Mouse (Mus musculus) neural tube, embryonic 11.5 days (tissue): ENCODE results near the gene Wdr27. TPM values are rescaled to one million over a fixed set of nuclear protein-coding genes. Genes with fewer than 3 reads are reported as not detected.
"Not testable (repeated sequence)": the region's sequence is repeated elsewhere in the genome, so short reads cannot be mapped to it uniquely, and the experiment has no call there.

Source experiments
- ATAC-seq: fragments of 200-750 bp; cut with Nextera tagmentation; 2 replicates; pipeline ENCODE4 v1.8.0; 2017; ENCODE audit warnings: moderate number of reproducible peaks, mild to moderate bottlenecking, moderate TSS enrichment, moderate library complexity; ENCODE audit not compliant: insufficient read depth, low FRiP score, low TSS enrichment
- DNase-seq: peaks from one replicate; pipeline ENCODE4 v3.0.0-alpha.2; 2015; ENCODE audit warnings: low spot score
- H3K27ac ChIP-seq: fragments of 300-500 bp; sonication (generic); 2 replicates; pipeline ENCODE4 v1.5.1; 2014; ENCODE audit warnings: low read depth, mild to moderate bottlenecking, low read length
- H3K27me3 ChIP-seq: fragments of 300-500 bp; sonication (generic); 2 replicates; pipeline ENCODE4 v1.6.1; 2014; ENCODE audit warnings: mild to moderate bottlenecking, low read length, mixed read lengths; ENCODE audit not compliant: control insufficient read depth, insufficient read depth
- H3K36me3 ChIP-seq: fragments of 300-500 bp; sonication (generic); 2 replicates; pipeline ENCODE4 v1.6.1; 2014; ENCODE audit warnings: mild to moderate bottlenecking, low read length, moderate library complexity, mixed read lengths; ENCODE audit not compliant: control insufficient read depth, insufficient read depth
- H3K4me1 ChIP-seq: fragments of 300-500 bp; sonication (generic); 2 replicates; pipeline ENCODE4 v1.6.1; 2014; ENCODE audit warnings: low read length, mixed read lengths; ENCODE audit not compliant: control insufficient read depth, insufficient read depth
- H3K4me2 ChIP-seq: fragments of 300-500 bp; sonication (generic); 2 replicates; pipeline ENCODE4 v1.6.1; 2014; ENCODE audit warnings: low read depth, mild to moderate bottlenecking, moderate library complexity
- H3K4me3 ChIP-seq: fragments of 300-500 bp; sonication (generic); 2 replicates; pipeline ENCODE4 v1.5.1; 2014; ENCODE audit warnings: low read depth, low read length
- H3K9ac ChIP-seq: fragments of 300-500 bp; sonication (generic); 2 replicates; pipeline ENCODE4 v1.6.1; 2014; ENCODE audit warnings: mild to moderate bottlenecking, low read length
- H3K9me3 ChIP-seq: fragments of 300-500 bp; sonication (generic); 2 replicates; pipeline ENCODE4 v1.6.1; 2016; ENCODE audit warnings: low read length; ENCODE audit not compliant: control insufficient read depth
- WGBS: fragments of 180-500 bp; shearing (Covaris S2); extraction: QIAGEN DNeasy Blood & Tissue Kit; methylation state at CpG from one replicate; pipeline ENCODE4 v1.1.7; 2014; 5-methylcytosine and 5-hydroxymethylcytosine counted together
- polyA plus RNA-seq: library from polyadenylated mRNA; unstranded; fragments of >200 nt; fragmentation: Nextera tagmentation; extraction: Ambion mirVana; gene quantifications from 2 replicates; pipeline ENCODE4 v1.2.1, GENCODE M21; 2014

Wdr27 gene
- 4.4 and 4.7 TPM in 2 replicates for polyA plus RNA-seq

DNA sequence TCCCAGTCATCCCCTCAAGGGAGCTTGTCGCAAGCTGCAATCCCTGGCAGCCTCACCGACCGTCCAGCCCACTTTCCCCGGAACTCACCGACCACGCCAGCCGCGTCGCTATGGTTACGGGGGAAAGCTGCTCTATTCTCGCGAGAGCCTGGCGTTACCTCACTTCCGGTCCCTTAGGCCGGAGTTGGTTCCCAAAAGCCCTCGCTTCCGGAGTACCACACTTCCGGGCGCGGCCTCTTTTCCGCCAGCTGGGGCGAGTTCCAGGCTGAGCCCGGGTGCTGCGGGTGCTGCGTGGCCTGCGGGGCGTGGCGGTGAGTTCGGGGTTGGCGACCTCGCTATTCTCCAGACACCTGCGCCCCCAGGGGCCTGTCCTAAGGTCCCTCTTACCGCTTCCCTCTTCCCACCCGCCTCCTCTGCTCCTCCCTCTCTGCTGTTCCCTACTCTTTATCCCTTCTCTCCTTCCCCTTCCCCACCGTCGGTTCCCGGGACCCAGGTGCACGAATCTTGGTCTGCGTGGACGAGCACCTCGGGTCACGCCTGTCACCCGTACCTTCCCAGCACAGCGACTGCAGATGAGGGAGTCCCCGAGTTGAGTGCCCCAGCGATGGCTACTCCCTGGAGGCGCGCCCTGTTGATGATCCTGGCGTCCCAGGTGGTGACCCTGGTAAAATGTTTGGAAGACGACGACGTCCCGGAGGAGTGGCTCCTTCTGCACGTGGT is at the start of gene Wdr27, which contains the start of gene 1600012H06Rik:
TSS of gene Wdr27 (minus strand) at position 150 of the 720 bp plus-strand sequence.
TSS of gene 1600012H06Rik (plus strand) at position 176 of the 720 bp plus-strand sequence.
- peak within 1 kb of the TSS; percentile 76 for H3K9ac ChIP-seq
- H3K36me3 ChIP-seq: no peaks in the 10 kb centered on the region
- under 1% methylated on average over 54 of the region's 54 CpGs for WGBS
- ATAC-seq (peak; percentile 99), DNase-seq (peak; percentile 99)
- H3K9me3 ChIP-seq: no peaks in the 10 kb centered on the region
- H3K4me1 ChIP-seq: peaks cover 5% of the 10 kb centered on the region
- peak within 1 kb of the TSS; percentile 73 for H3K4me3 ChIP-seq
- H3K27ac ChIP-seq: 0 out of 2 replicates have a peak within 1 kb of the TSS, but pooled peaks have one; percentile 31
- H3K4me2 ChIP-seq: peak within 1 kb of the TSS; percentile 73
- H3K27me3 ChIP-seq: no peaks in the 10 kb centered on the region

DNA sequence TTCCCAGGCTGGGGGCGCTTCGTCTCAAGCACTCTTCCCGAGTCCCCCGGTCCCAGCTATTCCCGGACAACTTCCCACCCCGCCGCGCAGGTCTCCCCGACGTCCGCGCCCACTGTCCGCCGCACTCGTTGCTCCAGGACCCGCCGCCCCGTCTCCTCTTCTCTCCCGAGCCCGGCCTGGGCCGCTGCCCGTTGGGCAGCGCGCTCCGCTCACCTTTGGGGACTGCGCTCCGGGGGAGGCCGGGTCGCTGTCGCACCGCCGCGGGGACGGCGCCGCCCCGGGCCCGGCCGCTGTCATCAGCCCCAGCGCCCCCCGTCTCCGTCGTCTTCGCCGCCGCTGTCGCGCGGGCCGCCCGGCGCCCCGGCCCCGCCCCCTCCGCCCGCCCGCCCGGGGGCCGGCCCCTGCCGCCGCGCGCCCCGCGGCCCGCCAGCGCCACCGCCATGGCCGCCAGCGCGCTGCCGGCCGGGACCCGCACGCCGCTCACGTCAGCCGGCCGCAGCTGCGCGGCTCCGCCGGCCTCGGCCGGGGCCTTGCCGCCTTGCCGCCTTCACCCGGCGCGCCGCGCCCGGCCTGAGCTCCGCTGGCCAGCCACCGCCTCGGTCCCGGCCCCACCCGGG is 49.7 kb upstream of the Wdr27 start:
- no CpG with 5 or more reads among the region's 98 CpGs for WGBS
- not testable (repeated sequence) for H3K27ac ChIP-seq, H3K4me3 ChIP-seq, DNase-seq, H3K36me3 ChIP-seq, H3K27me3 ChIP-seq, H3K9ac ChIP-seq, H3K4me1 ChIP-seq, H3K4me2 ChIP-seq, H3K9me3 ChIP-seq
- peak; percentile 73 for ATAC-seq

DNA sequence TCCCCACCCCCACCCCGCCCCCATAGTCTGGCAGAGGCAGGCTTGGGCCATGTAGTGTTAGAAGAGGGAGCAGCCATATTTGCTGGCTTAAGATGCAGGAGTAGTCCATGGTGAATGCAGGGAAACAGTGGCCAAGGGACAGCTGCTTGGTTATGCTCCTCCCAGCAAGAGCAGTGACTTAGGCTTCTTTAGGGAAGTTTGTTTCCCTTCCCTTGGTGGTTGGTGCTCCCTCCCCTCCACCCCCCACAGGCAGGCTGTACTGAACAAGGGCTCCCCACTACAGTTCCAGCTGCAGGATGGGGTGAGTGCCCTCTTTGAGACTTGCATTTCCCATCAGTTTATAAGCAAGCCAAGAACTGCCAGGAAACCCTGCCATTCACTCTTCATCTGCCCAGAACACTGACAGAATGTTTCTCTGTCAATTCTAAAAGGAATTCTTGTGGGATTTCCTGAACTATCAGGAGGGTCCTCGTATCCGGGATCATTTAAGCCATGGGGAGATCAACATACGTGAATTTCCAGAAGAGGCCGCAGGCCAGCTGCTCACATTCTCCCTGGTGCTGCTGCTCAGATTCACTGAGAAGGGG is 47.3 kb upstream of the Wdr27 start:
- not testable (repeated sequence) for H3K27ac ChIP-seq, H3K27me3 ChIP-seq, H3K36me3 ChIP-seq, H3K4me2 ChIP-seq, H3K9me3 ChIP-seq, H3K4me3 ChIP-seq, DNase-seq, H3K9ac ChIP-seq, H3K4me1 ChIP-seq, ATAC-seq
- WGBS: 82% methylated on average over 4 of the region's 5 CpGs

DNA sequence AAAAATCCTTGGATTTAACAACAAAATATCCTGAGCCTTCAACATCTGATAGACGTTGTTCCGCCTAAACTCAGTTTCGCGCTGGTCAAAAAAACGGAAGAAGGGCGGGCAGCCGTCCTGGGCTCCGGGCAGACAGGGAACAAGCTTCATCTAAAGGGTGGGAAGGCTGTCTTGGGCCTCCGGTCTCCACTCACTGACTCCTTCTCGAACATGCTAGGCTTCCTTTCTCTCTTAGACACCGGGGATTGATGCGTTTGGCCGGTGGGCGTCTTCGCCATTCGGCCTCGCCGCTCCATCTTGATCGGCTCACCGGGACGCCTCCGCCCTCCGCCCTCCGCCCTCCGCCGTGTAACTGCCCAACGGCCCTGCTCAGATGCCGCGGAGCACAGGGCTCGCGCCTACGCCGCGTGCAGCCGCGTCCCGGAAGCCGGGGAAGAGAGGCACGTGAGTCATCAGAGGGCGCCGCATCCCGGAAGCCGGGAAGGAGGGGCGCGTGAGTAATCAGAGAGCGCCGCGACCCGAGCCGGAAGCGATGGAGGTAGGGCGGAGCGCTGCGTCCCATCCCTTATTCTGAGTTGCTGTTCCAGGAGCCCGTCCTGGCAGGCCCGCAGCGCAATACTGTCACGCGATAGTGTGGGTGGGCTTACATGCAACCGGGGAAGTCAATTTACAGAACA is 35.5 kb upstream of the Wdr27 start, which contains the start of the genes 9030025P20Rik and Gm3417:
TSS of gene 9030025P20Rik (plus strand) at position 107 of the 677 bp plus-strand sequence.
TSS of gene Gm3417 (minus strand) at position 429 of the 677 bp plus-strand sequence.
- DNase-seq, H3K9ac ChIP-seq, H3K4me1 ChIP-seq, H3K4me2 ChIP-seq, H3K4me3 ChIP-seq, H3K9me3 ChIP-seq, H3K36me3 ChIP-seq, H3K27me3 ChIP-seq, H3K27ac ChIP-seq: not testable (repeated sequence)
- peak; percentile 97 for ATAC-seq
- no CpG with 5 or more reads among the region's 60 CpGs for WGBS

DNA sequence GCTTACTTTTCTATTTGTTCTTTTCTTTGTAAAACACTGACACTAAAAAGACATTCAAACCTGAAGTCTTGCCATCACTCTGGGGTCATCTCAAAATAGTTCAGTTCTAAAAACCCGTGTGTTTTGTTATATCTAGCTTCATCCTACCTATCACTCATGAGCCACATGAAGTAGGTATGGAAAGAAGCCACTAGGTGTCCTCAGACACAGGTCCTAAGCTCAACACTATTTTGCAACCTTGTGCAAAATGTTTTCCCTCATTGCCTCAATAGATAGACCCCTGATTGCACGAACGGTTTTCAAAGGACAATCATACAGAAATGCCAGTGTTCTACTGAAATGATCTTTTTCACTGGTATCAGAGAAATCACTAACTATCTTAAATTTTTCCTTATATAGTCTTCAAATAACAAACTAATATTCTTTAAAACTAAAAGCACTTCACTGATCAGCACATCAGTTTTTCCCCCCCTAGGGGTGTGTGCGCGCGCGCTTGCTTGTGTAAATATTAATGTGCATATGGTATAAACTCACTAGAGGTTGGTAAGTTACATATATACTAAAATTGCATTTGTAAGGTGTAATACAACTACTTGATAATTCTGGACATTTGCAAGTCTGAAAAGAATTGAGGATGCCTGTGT is 34.9 kb upstream of the Wdr27 start:
- not testable (repeated sequence) for H3K4me1 ChIP-seq, H3K27me3 ChIP-seq, DNase-seq, H3K4me3 ChIP-seq, H3K36me3 ChIP-seq, H3K9me3 ChIP-seq, H3K9ac ChIP-seq, H3K4me2 ChIP-seq, ATAC-seq, H3K27ac ChIP-seq
- WGBS: 4% methylated on average over 4 of the region's 7 CpGs

DNA sequence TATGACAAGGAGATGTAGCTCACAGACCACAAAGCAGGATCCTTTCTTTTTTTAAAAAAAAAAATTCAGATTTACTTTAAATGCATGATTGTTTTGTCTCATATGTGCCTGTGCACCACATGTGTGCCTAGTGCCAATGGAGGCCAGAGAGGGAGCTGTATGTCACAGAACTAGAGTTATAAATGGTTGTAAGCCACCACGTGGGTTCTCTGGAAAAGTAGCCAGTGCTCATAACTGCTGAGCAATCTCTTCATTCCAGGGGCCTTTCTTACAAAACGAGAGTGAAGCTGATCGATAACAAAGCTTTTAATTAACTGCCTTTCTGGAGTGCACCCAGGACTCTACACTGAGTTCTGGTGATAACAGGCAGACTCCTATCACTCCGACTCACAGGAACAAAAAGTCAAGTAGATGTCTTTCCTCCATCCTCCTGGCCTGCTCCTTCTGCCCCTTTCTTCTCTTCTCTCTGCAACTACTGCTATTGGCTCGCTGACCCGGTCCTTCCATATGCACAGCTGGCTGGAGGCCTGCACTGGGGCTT is 25.5 kb upstream of the Wdr27 start:
- H3K27me3 ChIP-seq, H3K27ac ChIP-seq, H3K4me1 ChIP-seq, H3K36me3 ChIP-seq, H3K9me3 ChIP-seq, DNase-seq, H3K9ac ChIP-seq, H3K4me2 ChIP-seq, H3K4me3 ChIP-seq, ATAC-seq: not testable (repeated sequence)
- WGBS: no CpG with 5 or more reads among the region's 6 CpGs

DNA sequence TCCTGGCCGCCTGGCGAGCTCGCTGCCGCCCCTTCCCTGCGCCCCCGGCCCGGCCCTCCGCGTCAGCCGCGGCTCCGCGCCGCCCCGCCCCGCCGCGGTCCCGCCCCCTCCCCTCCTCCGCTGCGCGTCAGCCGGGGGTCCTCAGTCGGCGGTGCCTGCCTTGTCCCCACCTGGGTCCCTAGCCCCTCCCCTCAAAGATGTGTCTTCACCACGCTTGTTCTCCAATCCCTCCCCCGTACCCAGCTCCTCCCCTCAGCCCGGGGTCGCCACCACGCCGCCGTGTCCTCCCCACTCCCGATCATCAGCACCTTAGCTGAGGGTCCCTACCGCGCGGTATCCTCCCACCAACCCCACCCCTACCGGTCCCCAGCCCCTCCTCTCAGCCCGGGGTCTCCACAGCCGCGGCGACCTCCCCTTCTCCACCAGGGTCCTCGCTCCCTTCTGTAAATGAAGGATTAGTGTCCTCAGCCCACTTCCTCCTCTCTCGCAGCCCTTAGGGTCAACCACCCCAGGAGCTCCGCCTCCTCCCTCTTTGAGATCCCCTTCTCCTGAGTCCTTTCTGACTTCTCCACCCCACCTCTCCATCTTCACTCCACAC is 18.7 kb upstream of the Wdr27 start:
- not testable (repeated sequence) for H3K36me3 ChIP-seq, DNase-seq

More for the DNA sequence above, 18.7 kb upstream of the Wdr27 start:
- not testable (repeated sequence) for H3K9ac ChIP-seq, H3K4me2 ChIP-seq, H3K9me3 ChIP-seq, H3K4me3 ChIP-seq, H3K4me1 ChIP-seq, H3K27ac ChIP-seq, H3K27me3 ChIP-seq
- peak; percentile 89 for ATAC-seq
- no CpG with 5 or more reads among the region's 44 CpGs for whole genome bisulfite sequencing
